9 mouse cellular contexts compared by ENCODE assay signal in genomic region chr5:123699198-123699597, GRCm38 (mm10). TPM values are rescaled to one million over a fixed set of nuclear protein-coding genes. Genes with fewer than 3 reads are reported as not detected.
DNase-seq lines count a peak whose midpoint lies in the region; ATAC-seq and TF ChIP-seq lines count a peak whose summit lies in the region.
"Had no signal": no experiment of that assay in that cellular context is flagged by ENCODE, and none has a peak within 500 bp of the region (broad histone marks: within the 10 kb centered on the region; RNA-seq: fewer than 3 reads in every experiment).

No protein-coding gene starts in this region.

- no peak for TF ChIP-seq POLR2A in thymus, adult 2 months (IDR thresholded peaks at IDR 0.05; ENCODE audit: control insufficient read depth, extremely low read depth, insufficient read depth, low read length, poor library complexity)

- no peak overlapping the region for H3K27ac ChIP-seq in intestine, embryonic 14.5 days (ENCODE audit: low read depth)
- no peak overlapping the region for H3K27ac ChIP-seq in intestine, embryonic 16.5 days (ENCODE audit: low read length)
- no peak overlapping the region for H3K27ac ChIP-seq in thymus, adult 2 months (ENCODE audit: control insufficient read depth, insufficient read depth, low read length)
- H3K27ac ChIP-seq: embryonic facial prominence, embryonic 12.5 days had no signal

- 30% methylated on average over 3 of the region's 3 CpGs for whole genome bisulfite sequencing in intestine, embryonic 14.5 days
- 29% methylated on average over 3 of the region's 3 CpGs for WGBS in intestine, embryonic 16.5 days
- 47% methylated on average over 3 of the region's 3 CpGs for WGBS in thymus, adult 2 months

- no peaks in the 10 kb centered on the region for H3K27me3 ChIP-seq in intestine, embryonic 14.5 days (replicated peaks; ENCODE audit: control insufficient read depth, insufficient read depth, low read length)
- H3K27me3 ChIP-seq in intestine, embryonic 16.5 days (replicated peaks; ENCODE audit: control insufficient read depth, insufficient read depth, low read length): no peaks in the 10 kb centered on the region
- H3K27me3 ChIP-seq in thymus, adult 2 months (ENCODE audit: control insufficient read depth, insufficient read depth, low read length): no peaks in the 10 kb centered on the region
- H3K27me3 ChIP-seq: embryonic facial prominence, embryonic 12.5 days had no signal

- no peak overlapping the region for H3K4me2 ChIP-seq in intestine, embryonic 14.5 days (ENCODE audit: low read length)
- H3K4me2 ChIP-seq in intestine, embryonic 16.5 days (ENCODE audit: low read depth, low read length): no peak overlapping the region
- H3K4me2 ChIP-seq: embryonic facial prominence, embryonic 12.5 days had no signal

- no peaks in the 10 kb centered on the region for H3K9me3 ChIP-seq in intestine, embryonic 14.5 days (ENCODE audit: control insufficient read depth, low read length)
- H3K9me3 ChIP-seq in intestine, embryonic 16.5 days (ENCODE audit: control insufficient read depth, low read length): no peaks in the 10 kb centered on the region
- H3K9me3 ChIP-seq: embryonic facial prominence, embryonic 12.5 days had no signal

- TF ChIP-seq CTCF in thymus, adult 2 months (IDR thresholded peaks at IDR 0.05; ENCODE audit: borderline replicate concordance, control insufficient read depth, extremely low read depth, insufficient read depth, low read length, poor library complexity): peak; percentile 54; the same call in 1 of the 2 replicates

- peaks cover 66% of the 10 kb centered on the region for H3K36me3 ChIP-seq in intestine, embryonic 14.5 days (ENCODE audit: control insufficient read depth, insufficient read depth, low read length)
- H3K36me3 ChIP-seq in intestine, embryonic 16.5 days (ENCODE audit: control insufficient read depth, insufficient read depth, low read length): peaks cover 20% of the 10 kb centered on the region
- H3K36me3 ChIP-seq in thymus, adult 2 months (ENCODE audit: control insufficient read depth, insufficient read depth, low read length): peaks cover 40% of the 10 kb centered on the region

- ATAC-seq in intestine, embryonic 14.5 days (replicated peaks; ENCODE audit: low FRiP score, low TSS enrichment, low read depth): no peak
- no peak for ATAC-seq in intestine, embryonic 16.5 days
- peak; percentile 76 for ATAC-seq in neutrophil, adult 5-6 weeks (ENCODE audit: extremely low read depth, insufficient number of reproducible peaks, low FRiP score, poor library complexity, severe bottlenecking)

- intact Hi-C loops in heart, postnatal 36 days (cut with DNase I): loop anchor here (1.0 to 5.0 kb wide), 3 partner anchors 37 to 73 kb away; no protein-coding TSS in a partner anchor
- intact Hi-C loops in left cerebral cortex, postnatal 4 days (cut with DNase I): no loop called here

- no peaks in the 10 kb centered on the region for H3K4me1 ChIP-seq in intestine, embryonic 14.5 days (replicated peaks; ENCODE audit: control insufficient read depth, insufficient read depth, low read length)
- H3K4me1 ChIP-seq in intestine, embryonic 16.5 days (ENCODE audit: control insufficient read depth, insufficient read depth, low read length): no peaks in the 10 kb centered on the region
- no peaks in the 10 kb centered on the region for H3K4me1 ChIP-seq in thymus, adult 2 months (replicated peaks; ENCODE audit: control insufficient read depth, insufficient read depth, low read length)

- no peak overlapping the region for H3K9ac ChIP-seq in intestine, embryonic 14.5 days (ENCODE audit: low read length)
- no peak overlapping the region for H3K9ac ChIP-seq in intestine, embryonic 16.5 days (ENCODE audit: low read depth, low read length)
- H3K9ac ChIP-seq: embryonic facial prominence, embryonic 12.5 days had no signal

- no peak overlapping the region for H3K4me3 ChIP-seq in intestine, embryonic 14.5 days (ENCODE audit: low read depth, low read length)
- H3K4me3 ChIP-seq in intestine, embryonic 16.5 days (ENCODE audit: low read length): no peak overlapping the region
- H3K4me3 ChIP-seq in thymus, adult 2 months (ENCODE audit: control insufficient read depth, insufficient read depth, low read length): no peak overlapping the region
- H3K4me3 ChIP-seq: embryonic facial prominence, embryonic 12.5 days had no signal

- DNase-seq in intestine, embryonic 14.5 days (ENCODE audit: low spot score): peak; percentile 84
- peak; percentile 83 for DNase-seq in adrenal gland, postnatal 25 days
- DNase-seq in embryo, embryonic 9.5 days (ENCODE audit: extremely low spot score): peak; percentile 65
- DNase-seq in heart, postnatal 36 days: peak; percentile 81 to 82
- DNase-seq in left cerebral cortex, postnatal 4 days: peak; percentile 79
- peak; percentile 70 for DNase-seq in thymus, adult 2 months

RNA-seq across cellular contexts. Expression of gene Clip1, which starts 14.8 kb away (rescaled TPM):
- polyA plus RNA-seq in intestine, embryonic 14.5 days (2014; fragmentation: Nextera tagmentation; extraction: Ambion mirVana): 30.1 and 32.6 TPM in 2 replicates
- polyA plus RNA-seq in intestine, embryonic 16.5 days (2015; fragmentation: Nextera tagmentation; extraction: Ambion mirVana): 20.6 and 23.7 TPM in 2 replicates
- 87.4 and 103 TPM in 2 replicates for total RNA-seq in adrenal gland, postnatal 25 days (2021)
- 100 to 1,000 TPM; 164 to 217 TPM for total RNA-seq in heart, postnatal 36 days (2021)
- total RNA-seq in left cerebral cortex, postnatal 4 days (2021): 100 to 1,000 TPM; 154 to 158 TPM
- total RNA-seq in neutrophil, adult 5-6 weeks (2017): 186 and 205 TPM in 2 replicates
- polyA plus RNA-seq in thymus, adult 2 months (2012; rRNA removed): 17.1 and 17.6 TPM in 2 replicates

RNA-seq across cellular contexts. Expression of gene Zcchc8, which starts 21.7 kb away (rescaled TPM):
- polyA plus RNA-seq in intestine, embryonic 14.5 days (2014; fragmentation: Nextera tagmentation; extraction: Ambion mirVana): 74.3 and 83.2 TPM in 2 replicates
- polyA plus RNA-seq in intestine, embryonic 16.5 days (2015; fragmentation: Nextera tagmentation; extraction: Ambion mirVana): 50.9 and 54.8 TPM in 2 replicates
- 52.9 and 57.5 TPM in 2 replicates for total RNA-seq in adrenal gland, postnatal 25 days (2021)
- 10 to 100 TPM; 22.6 to 25.0 TPM for total RNA-seq in heart, postnatal 36 days (2021)
- 10 to 100 TPM; 66.3 to 70.9 TPM for total RNA-seq in left cerebral cortex, postnatal 4 days (2021)
- 78.0 and 87.7 TPM in 2 replicates for total RNA-seq in neutrophil, adult 5-6 weeks (2017)
- 71.5 and 78.8 TPM in 2 replicates for polyA plus RNA-seq in thymus, adult 2 months (2012; rRNA removed)

RNA-seq across cellular contexts. Expression of gene Rsrc2, which starts 50.0 kb away (rescaled TPM):
- 104 and 120 TPM in 2 replicates for polyA plus RNA-seq in intestine, embryonic 14.5 days (2014; fragmentation: Nextera tagmentation; extraction: Ambion mirVana)
- polyA plus RNA-seq in intestine, embryonic 16.5 days (2015; fragmentation: Nextera tagmentation; extraction: Ambion mirVana): 73.3 and 78.0 TPM in 2 replicates
- total RNA-seq in adrenal gland, postnatal 25 days (2021): 96.8 and 108 TPM in 2 replicates
- 10 to 100 TPM; 45.1 to 48.1 TPM for total RNA-seq in heart, postnatal 36 days (2021)
- 10 to 100 TPM; 94.9 to 95.1 TPM for total RNA-seq in left cerebral cortex, postnatal 4 days (2021)
- total RNA-seq in neutrophil, adult 5-6 weeks (2017): 384 and 420 TPM in 2 replicates
- polyA plus RNA-seq in thymus, adult 2 months (2012; rRNA removed): 18.6 and 22.6 TPM in 2 replicates

RNA-seq across cellular contexts. Expression of gene Kntc1, which starts 50.3 kb away (rescaled TPM):
- 35.2 and 35.9 TPM in 2 replicates for polyA plus RNA-seq in intestine, embryonic 14.5 days (2014; fragmentation: Nextera tagmentation; extraction: Ambion mirVana)
- polyA plus RNA-seq in intestine, embryonic 16.5 days (2015; fragmentation: Nextera tagmentation; extraction: Ambion mirVana): 14.6 and 15.1 TPM in 2 replicates
- total RNA-seq in adrenal gland, postnatal 25 days (2021): 7.1 and 7.2 TPM in 2 replicates
- total RNA-seq in heart, postnatal 36 days (2021): under 1 TPM; 0.19 to 0.78 TPM
- total RNA-seq in left cerebral cortex, postnatal 4 days (2021): 1 to 10 TPM; 7.8 to 8.8 TPM
- 0.12 TPM in 1 of 2 replicates, not detected in the other for total RNA-seq in neutrophil, adult 5-6 weeks (2017)
- 12.6 and 16.0 TPM in 2 replicates for polyA plus RNA-seq in thymus, adult 2 months (2012; rRNA removed)
